Mouse (Mus musculus) urinary bladder, postnatal 36 days (tissue): ENCODE results near the gene Nck1.

ENCODE experiments used
- DNase-seq, 2 experiments: peaks; one replicate each; pipeline ENCODE4 v3.0.0; 2022; ENCODE audit warnings: low spot score in 2 of 2, mixed read lengths in 1 of 2

The Nck1 gene

GRCm38 (mm10) chr9:100470936-100471604 is 74.9 kb downstream of the Nck1 start:
- peak; percentile 60 to 85 for DNase-seq

GRCm38 (mm10) chr9:100470228-100470627 is 75.7 kb downstream of the Nck1 start:
- DNase-seq: no peak

- no peak for DNase-seq
These were observed 76.3 kb downstream of the Nck1 start for GRCm38 (mm10) chr9:100469681-100470080.

GRCm38 (mm10) chr9:100468151-100468550 is 77.8 kb downstream of the Nck1 start:
- no peak for DNase-seq

- DNase-seq: peak in 1 of 2 experiments; percentile 70
These were observed 78.3 kb downstream of the Nck1 start for GRCm38 (mm10) chr9:100467653-100468052.

- DNase-seq: peak; percentile 61 to 65
These were observed 79.2 kb downstream of the Nck1 start for GRCm38 (mm10) chr9:100466743-100467142.

- no peak for DNase-seq
These were observed 79.9 kb downstream of the Nck1 start for GRCm38 (mm10) chr9:100465988-100466387.

GRCm38 (mm10) chr9:100465380-100465779 is 80.6 kb downstream of the Nck1 start:
- no peak for DNase-seq

GRCm38 (mm10) chr9:100463771-100464170 is 82.2 kb downstream of the Nck1 start:
- DNase-seq: no peak

GRCm38 (mm10) chr9:100462098-100462497 is 83.8 kb downstream of the Nck1 start:
- no peak for DNase-seq

- peak in 1 of 2 experiments; percentile 75 for DNase-seq
These were observed 84.3 kb downstream of the Nck1 start for GRCm38 (mm10) chr9:100461671-100462070.

- DNase-seq: no peak
These were observed 85.7 kb downstream of the Nck1 start for GRCm38 (mm10) chr9:100460203-100460602.

GRCm38 (mm10) chr9:100457971-100458681 is 87.8 kb downstream of the Nck1 start:
- no peak for DNase-seq

- no peak for DNase-seq
These were observed 91.3 kb downstream of the Nck1 start for GRCm38 (mm10) chr9:100454664-100454993.

- peak; percentile 72 for DNase-seq
These were observed 91.8 kb downstream of the Nck1 start for GRCm38 (mm10) chr9:100453944-100454663.

GRCm38 (mm10) chr9:100452432-100452831 is 93.5 kb downstream of the Nck1 start:
- no peak for DNase-seq

GRCm38 (mm10) chr9:100446059-100446686 is 99.8 kb downstream of the Nck1 start:
- DNase-seq: peak; percentile 72 to 77
